ENCODE assay signal across 15 mouse cellular contexts in genomic region chr12:99244264-99244663, GRCm38 (mm10).
A peak's percentile ranks its signal among the peaks of the same experiment; 100 is the strongest.
DNase-seq lines count a peak whose midpoint lies in the region; ATAC-seq and TF ChIP-seq lines count a peak whose summit lies in the region.
"Had no signal": no experiment of that assay in that cellular context is flagged by ENCODE, and none has a peak within 500 bp of the region (broad histone marks: within the 10 kb centered on the region; RNA-seq: fewer than 3 reads in every experiment).

No protein-coding gene starts in this region.

- no peaks in the 10 kb centered on the region for H3K27me3 ChIP-seq in cerebellum, adult 2 months (ENCODE audit: control insufficient read depth, insufficient read depth, low read length)
- no peaks in the 10 kb centered on the region for H3K27me3 ChIP-seq in liver, embryonic 13.5 days
- H3K27me3 ChIP-seq in liver, embryonic 12.5 days (replicated peaks), result no peaks in the 10 kb centered on the region
- H3K27me3 ChIP-seq: embryonic facial prominence, embryonic 12.5 days; forebrain, embryonic 13.5 days; forebrain, embryonic 15.5 days had no signal

- TF ChIP-seq POLR2A in cerebellum, adult 2 months (IDR thresholded peaks at IDR 0.05; ENCODE audit: borderline replicate concordance, insufficient read depth, low read length), result no peak

- no peak for DNase-seq in cerebellum, adult 2 months
- no peak for DNase-seq in cerebellum, postnatal 14 days
- DNase-seq in liver, embryonic 13.5 days, result no peak
- peak; percentile 28 for DNase-seq in 416B (ENCODE audit: low read depth)
- DNase-seq in adrenal gland, postnatal 14 days, result no peak
- no peak for DNase-seq in adrenal gland, adult 18-20 months (ENCODE audit: low spot score in 2 of 2)
- DNase-seq: adrenal gland, adult 8-10 months; adrenal gland, postnatal 25 days; forebrain, postnatal 0 days had no signal

- peak overlapping the region; percentile 42 for H3K27ac ChIP-seq in cerebellum, adult 2 months (ENCODE audit: insufficient read depth, low read length)
- H3K27ac ChIP-seq in liver, embryonic 13.5 days, result no peak overlapping the region
- no peak overlapping the region for H3K27ac ChIP-seq in liver, embryonic 12.5 days
- H3K27ac ChIP-seq: embryonic facial prominence, embryonic 10.5 days; embryonic facial prominence, embryonic 12.5 days; forebrain, embryonic 13.5 days; forebrain, embryonic 15.5 days had no signal

- H3K4me1 ChIP-seq in cerebellum, adult 2 months (ENCODE audit: control insufficient read depth, insufficient read depth, low read length), result peaks cover 50% of the 10 kb centered on the region
- H3K4me1 ChIP-seq in liver, embryonic 13.5 days (replicated peaks), result peaks cover 32% of the 10 kb centered on the region
- H3K4me1 ChIP-seq in liver, embryonic 12.5 days, result peaks cover 16% of the 10 kb centered on the region

- 0 out of 2 replicates have a peak, but pooled peaks have one; percentile 61 for ATAC-seq in liver, embryonic 13.5 days (ENCODE audit: low read depth)
- no peak for ATAC-seq in liver, embryonic 12.5 days
- ATAC-seq in megakaryocyte progenitor cell, adult 5-6 weeks (replicated peaks; ENCODE audit: poor library complexity), result peak; percentile 60
- ATAC-seq: forebrain, embryonic 13.5 days; forebrain, embryonic 15.5 days; forebrain, postnatal 0 days had no signal

- TF ChIP-seq CTCF in cerebellum, adult 2 months (IDR thresholded peaks at IDR 0.05; ENCODE audit: borderline replicate concordance, insufficient read depth, low read depth, low read length), result no peak

- 52% methylated on average over 6 of the region's 6 CpGs for WGBS in cerebellum, adult 2 months
- WGBS in liver, embryonic 13.5 days (ENCODE audit: insufficient replicate concordance), result 47% methylated on average over 6 of the region's 6 CpGs
- 57% methylated on average over 6 of the region's 6 CpGs for WGBS in liver, embryonic 12.5 days (ENCODE audit: insufficient replicate concordance)

- H3K9ac ChIP-seq in liver, embryonic 13.5 days, result no peak overlapping the region
- H3K9ac ChIP-seq in liver, embryonic 12.5 days, result no peak overlapping the region
- H3K9ac ChIP-seq: embryonic facial prominence, embryonic 12.5 days; forebrain, embryonic 13.5 days; forebrain, embryonic 15.5 days; forebrain, postnatal 0 days had no signal

- H3K4me2 ChIP-seq in liver, embryonic 13.5 days, result no peak overlapping the region
- H3K4me2 ChIP-seq in liver, embryonic 12.5 days, result no peak overlapping the region
- H3K4me2 ChIP-seq: embryonic facial prominence, embryonic 12.5 days; forebrain, embryonic 13.5 days; forebrain, embryonic 15.5 days had no signal

- no peaks in the 10 kb centered on the region for H3K36me3 ChIP-seq in liver, embryonic 13.5 days
- no peaks in the 10 kb centered on the region for H3K36me3 ChIP-seq in liver, embryonic 12.5 days
- H3K36me3 ChIP-seq: embryonic facial prominence, embryonic 10.5 days; embryonic facial prominence, embryonic 12.5 days; forebrain, embryonic 15.5 days had no signal

- H3K9me3 ChIP-seq in liver, embryonic 13.5 days (replicated peaks), result no peaks in the 10 kb centered on the region
- no peaks in the 10 kb centered on the region for H3K9me3 ChIP-seq in liver, embryonic 12.5 days (replicated peaks)
- H3K9me3 ChIP-seq: embryonic facial prominence, embryonic 10.5 days; embryonic facial prominence, embryonic 12.5 days; forebrain, embryonic 13.5 days; forebrain, embryonic 15.5 days had no signal

- no peak overlapping the region for H3K4me3 ChIP-seq in cerebellum, adult 2 months (replicated peaks; ENCODE audit: insufficient read depth, low read depth, low read length)
- no peak overlapping the region for H3K4me3 ChIP-seq in liver, embryonic 13.5 days (replicated peaks)
- H3K4me3 ChIP-seq in liver, embryonic 12.5 days, result no peak overlapping the region
- H3K4me3 ChIP-seq: embryonic facial prominence, embryonic 10.5 days; embryonic facial prominence, embryonic 12.5 days; forebrain, embryonic 13.5 days; forebrain, embryonic 15.5 days had no signal
